Mouse (Mus musculus): ENCODE results near the gene Igsf8.

Igsf8 gene

GRCm38 (mm10) chr1:172273386-172273785, 11.9 kb downstream of the Igsf8 start:
- no peak for DNase-seq (ENCODE audit: low read depth, low spot score)

DNA sequence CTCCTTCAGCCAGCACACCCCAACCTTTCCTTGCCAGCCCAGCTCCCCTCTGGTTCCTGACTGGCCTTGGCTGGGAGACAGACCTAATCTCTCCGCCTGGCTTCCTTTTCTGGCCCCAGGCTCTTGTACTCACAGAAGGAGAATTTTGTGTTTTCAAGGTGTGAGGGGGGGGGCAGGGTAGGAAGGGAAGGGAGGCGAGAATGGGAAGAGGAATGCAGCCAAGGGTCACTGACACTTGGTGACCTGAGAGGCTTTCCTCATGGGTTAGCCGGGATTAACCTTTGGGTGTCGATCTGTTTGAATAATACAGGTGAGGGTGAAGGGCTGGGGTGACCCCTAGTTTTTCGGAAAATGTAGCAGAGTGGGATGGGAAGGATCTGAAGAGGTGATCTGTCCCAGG, 12.7 kb downstream of the Igsf8 start:
- no peak for DNase-seq (ENCODE audit: low read depth, low spot score)

- DNase-seq (ENCODE audit: low read depth, low spot score), result no peak
These were observed 13.1 kb downstream of the Igsf8 start for GRCm38 (mm10) chr1:172274547-172274946.

GRCm38 (mm10) chr1:172277172-172277571, 15.7 kb downstream of the Igsf8 start:
- no peak for DNase-seq (ENCODE audit: low read depth, low spot score)

DNA sequence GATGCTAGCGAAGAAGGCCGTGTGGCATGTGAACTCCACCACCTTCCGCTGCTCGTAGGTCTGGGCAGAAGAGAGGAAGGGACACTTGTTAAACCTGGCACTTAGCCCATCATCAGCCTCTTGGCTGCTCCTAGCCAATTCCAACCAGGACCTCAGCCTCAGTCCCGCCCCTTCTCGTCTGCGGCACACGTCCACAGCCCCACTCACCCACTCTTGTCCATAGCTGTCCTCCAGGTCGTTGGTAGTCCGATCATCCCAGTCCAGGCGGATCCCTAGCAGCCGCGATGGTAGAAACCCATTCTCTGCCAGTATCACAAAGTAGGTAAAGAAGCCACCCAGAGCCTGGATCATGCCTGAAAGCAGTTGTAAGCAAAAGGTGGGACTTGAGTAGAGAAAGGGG, 16.9 kb downstream of the Igsf8 start:
- no peak for DNase-seq (ENCODE audit: low read depth, low spot score)

- DNase-seq (ENCODE audit: low read depth, low spot score), result no peak
These were observed 18.5 kb downstream of the Igsf8 start for GRCm38 (mm10) chr1:172279768-172280509.

- no peak for DNase-seq (ENCODE audit: low read depth, low spot score)
These were observed 20.2 kb downstream of the Igsf8 start for GRCm38 (mm10) chr1:172281522-172282254.

GRCm38 (mm10) chr1:172283073-172283472, 21.6 kb downstream of the Igsf8 start:
- DNase-seq (ENCODE audit: low read depth, low spot score), result no peak

GRCm38 (mm10) chr1:172284221-172284620, 22.8 kb downstream of the Igsf8 start:
- no peak for DNase-seq (ENCODE audit: low read depth, low spot score)

GRCm38 (mm10) chr1:172286740-172287139, 25.3 kb downstream of the Igsf8 start:
- DNase-seq (ENCODE audit: low read depth, low spot score), result no peak

DNA sequence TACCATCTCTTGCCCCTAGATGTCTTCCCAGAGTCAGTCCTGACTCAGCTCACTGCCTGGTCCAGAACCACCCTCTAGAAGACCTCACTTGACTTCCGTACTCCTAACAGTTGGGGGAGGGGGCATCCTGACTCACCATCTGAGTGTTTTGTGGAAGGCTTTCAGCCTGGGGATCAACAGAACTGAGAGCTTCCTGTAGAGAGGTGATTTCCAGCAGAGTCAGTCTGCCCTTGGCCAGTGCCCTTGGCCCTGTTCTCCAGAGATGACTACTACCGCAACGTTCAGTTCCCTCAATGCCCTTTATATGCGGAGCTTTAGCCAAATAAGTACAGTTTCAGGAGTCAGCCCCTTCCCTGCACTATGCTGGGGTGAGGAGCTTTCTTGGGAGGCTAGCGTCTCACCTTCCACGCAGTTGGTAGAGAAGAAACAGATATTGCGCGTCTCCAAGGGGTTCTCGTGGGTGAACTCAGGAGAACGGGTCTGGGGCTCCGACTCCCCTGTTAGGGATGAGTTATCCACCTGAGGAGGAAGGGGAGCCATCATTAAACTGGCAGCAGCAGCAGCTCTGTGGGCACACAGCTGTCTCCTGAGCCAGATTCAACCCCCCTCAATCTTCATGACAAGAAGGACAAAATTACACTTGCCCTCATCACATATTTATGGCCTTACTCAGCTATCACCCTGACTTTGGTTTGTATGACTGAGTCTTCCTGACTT, 27.6 kb downstream of the Igsf8 start:
- no peak for DNase-seq (ENCODE audit: low read depth, low spot score)

GRCm38 (mm10) chr1:172289617-172289946, 28.1 kb downstream of the Igsf8 start:
- no peak for DNase-seq (ENCODE audit: low read depth, low spot score)

DNA sequence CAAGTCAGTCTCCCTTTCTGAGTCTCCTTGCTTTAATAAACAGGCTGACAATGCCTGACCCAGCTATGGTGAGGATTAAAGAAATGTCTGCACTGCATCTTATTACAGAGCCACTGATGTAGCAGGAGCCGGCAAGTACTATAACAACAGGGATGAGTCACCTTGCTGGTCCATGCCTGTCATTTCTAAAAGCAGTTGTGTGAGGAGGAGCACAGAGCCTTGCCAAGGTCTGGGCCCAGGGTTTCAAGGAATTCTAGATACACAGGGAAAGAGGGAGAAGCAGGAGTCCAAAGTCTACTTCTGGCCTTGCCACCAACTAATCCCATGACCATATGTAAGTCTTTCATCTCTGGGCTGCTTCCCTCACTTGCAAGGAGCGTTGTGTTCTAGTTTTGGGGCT, 31.4 kb downstream of the Igsf8 start:
- no peak for DNase-seq (ENCODE audit: low read depth, low spot score)

DNA sequence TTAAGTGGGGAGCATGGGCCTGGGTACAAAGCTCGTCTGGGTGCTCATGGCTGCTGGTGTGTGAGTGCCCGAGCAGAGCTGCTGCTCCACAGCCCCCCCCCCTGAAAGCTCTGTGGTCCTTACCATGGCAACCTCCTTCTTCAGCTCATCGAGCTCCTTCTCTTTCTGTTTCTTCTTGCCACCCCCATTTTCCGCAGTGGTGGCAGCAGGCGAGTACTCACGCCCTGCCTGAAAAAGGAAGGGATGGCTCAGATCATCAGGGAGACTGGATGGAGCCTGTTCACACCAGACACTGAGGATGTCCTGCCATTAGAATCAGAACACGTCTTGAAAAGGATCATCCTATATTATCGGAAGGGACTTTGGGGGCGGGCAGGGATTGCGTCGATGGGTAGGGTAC, 32.0 kb downstream of the Igsf8 start:
- DNase-seq (ENCODE audit: low read depth, low spot score), result no peak

- no peak for DNase-seq (ENCODE audit: low read depth, low spot score)
These were observed 34.3 kb downstream of the Igsf8 start for GRCm38 (mm10) chr1:172295751-172296197.

DNA sequence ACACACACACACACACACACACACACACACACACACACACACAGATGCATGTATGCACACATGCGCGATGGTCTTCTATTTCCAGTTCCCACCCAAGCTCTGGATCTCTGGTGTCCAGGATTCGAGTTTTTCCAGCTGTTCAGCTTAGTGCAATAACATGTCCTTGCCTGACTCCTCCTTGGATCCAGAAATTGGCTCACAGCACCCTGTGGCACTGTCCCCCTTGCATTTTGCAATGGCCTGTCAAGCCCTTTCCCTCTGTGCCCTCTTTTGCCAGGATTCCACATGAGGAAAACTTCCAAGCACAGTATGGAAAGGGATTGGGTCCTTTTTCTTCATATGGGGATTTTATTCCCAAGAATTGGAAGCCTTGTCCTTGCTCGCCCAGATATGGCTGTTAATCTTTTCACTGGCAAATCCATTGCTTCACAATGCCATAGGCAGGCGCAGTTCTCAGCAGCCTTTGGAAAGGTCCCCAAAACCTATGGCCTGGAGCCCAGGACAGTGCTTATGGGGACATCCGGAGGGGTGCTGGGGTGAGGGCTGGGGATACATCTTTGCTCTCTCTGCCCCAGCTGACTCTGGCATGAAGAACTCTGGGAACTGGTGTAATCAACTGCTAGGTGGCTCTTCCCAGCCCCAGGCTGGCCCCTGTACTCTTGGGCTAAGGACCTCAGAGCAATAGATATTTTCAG, 35.5 kb downstream of the Igsf8 start:
- no peak for DNase-seq (ENCODE audit: low read depth, low spot score)

GRCm38 (mm10) chr1:172297611-172298537, 36.4 kb downstream of the Igsf8 start, which contains the start of gene Atp1a2:
Gene Atp1a2 (minus strand): TSS chr1:172298064.
- DNase-seq (ENCODE audit: low read depth, low spot score), result no peak

- no peak for DNase-seq (ENCODE audit: low read depth, low spot score)
These were observed 38.1 kb downstream of the Igsf8 start for GRCm38 (mm10) chr1:172299528-172299927.

- no peak for DNase-seq (ENCODE audit: low read depth, low spot score)
These were observed 38.8 kb downstream of the Igsf8 start for GRCm38 (mm10) chr1:172300247-172300646.

GRCm38 (mm10) chr1:172301180-172301579, 39.7 kb downstream of the Igsf8 start:
- no peak for DNase-seq (ENCODE audit: low read depth, low spot score)

DNA sequence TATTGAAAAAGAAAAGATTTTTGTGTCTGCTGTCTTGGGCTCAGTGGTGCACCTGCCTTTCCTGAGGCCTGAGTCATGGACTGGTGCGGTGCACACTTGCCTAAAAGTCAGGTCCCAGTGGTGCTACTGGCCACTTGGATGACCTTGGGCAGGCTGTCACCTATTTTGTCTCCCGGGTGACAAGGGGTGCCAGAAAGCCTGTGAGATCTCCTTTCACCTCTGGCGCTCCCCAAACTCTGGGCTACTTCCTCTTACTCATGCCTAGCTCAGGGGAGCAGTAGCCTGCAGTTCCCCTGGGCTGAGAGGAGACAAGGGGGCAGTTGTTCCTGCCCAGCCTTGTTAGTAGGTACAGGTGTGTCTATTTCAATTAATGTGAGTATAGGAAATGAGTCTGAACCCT, 40.9 kb downstream of the Igsf8 start:
- no peak for DNase-seq (ENCODE audit: low read depth, low spot score)
